Mouse (Mus musculus): ENCODE results near the gene Gtsf1l. TPM values are rescaled to one million over a fixed set of nuclear protein-coding genes. Genes with fewer than 3 reads are reported as not detected.
"Not testable (repeated sequence)": the region's sequence is repeated elsewhere in the genome, so short reads cannot be mapped to it uniquely, and the experiment has no call there.

Gtsf1l gene
- polyA plus RNA-seq, 1 experiment: 34.9 TPM

DNA sequence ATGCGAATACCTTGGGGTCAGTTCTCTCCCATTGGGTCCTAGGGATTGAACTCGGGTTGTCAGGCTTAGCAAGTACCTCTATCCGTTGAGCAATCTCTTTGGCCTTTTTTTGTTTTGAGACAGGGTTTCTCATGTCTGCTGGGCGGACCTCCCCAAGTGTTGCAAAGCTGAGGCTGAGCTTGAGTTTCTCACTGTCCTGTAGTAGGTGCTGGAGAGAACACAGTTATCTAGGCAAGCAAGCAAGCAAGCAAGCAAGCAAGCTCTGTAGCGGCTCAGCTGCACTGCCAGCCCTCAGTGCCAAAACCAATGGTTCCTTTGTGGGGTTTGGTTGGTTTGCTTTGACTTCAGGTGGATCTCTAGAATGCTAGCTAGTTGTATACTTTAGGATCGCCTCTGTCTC is 27.0 kb downstream of the Gtsf1l start:
- Histone ChIP-seq H3K9me3 (replicated peaks; ENCODE audit: control insufficient read depth, insufficient read depth, low read length, poor library complexity, severe bottlenecking) (no peaks in the 10 kb centered on the region), H3K4me1 (ENCODE audit: control insufficient read depth, insufficient read depth, low read length) (peaks cover 7% of the 10 kb centered on the region), H3K9ac (ENCODE audit: low read depth, poor library complexity, severe bottlenecking) (peak overlapping the region; percentile 96), H3K27ac (ENCODE audit: insufficient read depth, low read length) (peak overlapping the region; percentile 78), H3K36me3 (ENCODE audit: control insufficient read depth, insufficient read depth, low read length, poor library complexity, severe bottlenecking) (peaks cover 68% of the 10 kb centered on the region), H3K4me3 (ENCODE audit: low read depth, low read length) (peak overlapping the region; percentile 43), H3K27me3 (ENCODE audit: control insufficient read depth, insufficient read depth, low read length, poor library complexity, severe bottlenecking) (no peaks in the 10 kb centered on the region)
- no peak for TF ChIP-seq EP300 (IDR thresholded peaks at IDR 0.05; ENCODE audit: insufficient read depth, low read depth, low read length)
- TF ChIP-seq CTCF (IDR thresholded peaks at IDR 0.05; ENCODE audit: low read depth, low read length): no peak
- no peak for TF ChIP-seq POLR2A (IDR thresholded peaks at IDR 0.05; ENCODE audit: insufficient read depth, low read length)

DNA sequence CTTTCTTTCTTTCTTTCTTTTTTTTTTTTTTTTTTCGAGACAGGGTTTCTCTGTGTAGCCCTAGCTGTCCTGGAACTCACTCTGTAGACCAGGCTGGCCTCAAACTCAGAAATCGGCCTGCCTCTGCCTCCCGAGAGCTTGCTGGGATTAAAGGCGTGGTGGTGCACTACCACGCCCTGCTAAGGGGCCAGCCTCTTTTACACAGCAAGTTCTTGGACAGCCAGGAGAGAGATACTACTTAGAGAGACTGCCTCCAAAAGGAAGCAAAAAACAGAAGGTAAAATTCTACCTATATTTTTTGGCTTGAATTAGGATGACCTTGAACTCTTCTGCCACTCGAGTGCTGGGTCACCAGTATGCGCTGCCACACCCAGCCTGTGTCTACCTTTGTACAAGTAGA is 28.7 kb downstream of the Gtsf1l start:
- Histone ChIP-seq H3K4me3 (ENCODE audit: low read depth, low read length) (peak overlapping the region; percentile 87), H3K9ac (ENCODE audit: low read depth, poor library complexity, severe bottlenecking) (peak overlapping the region; percentile 96), H3K36me3 (ENCODE audit: control insufficient read depth, insufficient read depth, low read length, poor library complexity, severe bottlenecking) (peaks cover 51% of the 10 kb centered on the region), H3K27ac (ENCODE audit: insufficient read depth, low read length) (peak overlapping the region; percentile 90)
- not testable (repeated sequence) for H3K9me3 ChIP-seq (replicated peaks; ENCODE audit: control insufficient read depth, insufficient read depth, low read length, poor library complexity, severe bottlenecking); H3K27me3 ChIP-seq (ENCODE audit: control insufficient read depth, insufficient read depth, low read length, poor library complexity, severe bottlenecking); H3K4me1 ChIP-seq (ENCODE audit: control insufficient read depth, insufficient read depth, low read length)

DNA sequence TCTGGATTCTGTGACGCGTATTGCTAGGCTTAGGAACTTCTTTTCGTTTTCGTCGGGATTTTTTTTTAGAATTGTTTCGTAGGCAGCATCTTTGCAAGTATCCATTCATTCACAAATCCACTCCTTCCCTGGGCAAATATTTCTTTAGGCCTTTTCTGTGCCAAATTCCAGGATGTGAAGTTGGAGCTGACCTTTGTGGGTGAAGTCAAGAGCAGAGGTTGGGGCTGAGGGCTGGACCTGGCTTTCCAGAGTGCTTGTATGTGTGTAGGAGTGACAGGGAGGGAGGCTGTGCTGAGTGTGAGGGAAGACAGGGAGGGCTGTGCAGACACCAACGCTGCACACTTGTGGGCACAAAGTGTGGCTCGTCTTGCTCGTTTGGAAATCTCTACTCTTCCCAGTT is 31.1 kb downstream of the Gtsf1l start:
- H3K36me3 ChIP-seq (ENCODE audit: control insufficient read depth, insufficient read depth, low read length, poor library complexity, severe bottlenecking): peaks cover 33% of the 10 kb centered on the region
- no peaks in the 10 kb centered on the region for H3K9me3 ChIP-seq (replicated peaks; ENCODE audit: control insufficient read depth, insufficient read depth, low read length, poor library complexity, severe bottlenecking)
- no peaks in the 10 kb centered on the region for H3K4me1 ChIP-seq (ENCODE audit: control insufficient read depth, insufficient read depth, low read length)
- H3K27ac ChIP-seq (ENCODE audit: insufficient read depth, low read length): peak overlapping the region; percentile 63
- H3K4me3 ChIP-seq (ENCODE audit: low read depth, low read length): peak overlapping the region; percentile 100
- no peaks in the 10 kb centered on the region for H3K27me3 ChIP-seq (ENCODE audit: control insufficient read depth, insufficient read depth, low read length, poor library complexity, severe bottlenecking)
- TF ChIP-seq POLR2A (IDR thresholded peaks at IDR 0.05; ENCODE audit: insufficient read depth, low read length): no peak
- TF ChIP-seq EP300 (IDR thresholded peaks at IDR 0.05; ENCODE audit: insufficient read depth, low read depth, low read length): no peak
- no peak for TF ChIP-seq CTCF (IDR thresholded peaks at IDR 0.05; ENCODE audit: low read depth, low read length)
- peak overlapping the region; percentile 96 for H3K9ac ChIP-seq (ENCODE audit: low read depth, poor library complexity, severe bottlenecking)

DNA sequence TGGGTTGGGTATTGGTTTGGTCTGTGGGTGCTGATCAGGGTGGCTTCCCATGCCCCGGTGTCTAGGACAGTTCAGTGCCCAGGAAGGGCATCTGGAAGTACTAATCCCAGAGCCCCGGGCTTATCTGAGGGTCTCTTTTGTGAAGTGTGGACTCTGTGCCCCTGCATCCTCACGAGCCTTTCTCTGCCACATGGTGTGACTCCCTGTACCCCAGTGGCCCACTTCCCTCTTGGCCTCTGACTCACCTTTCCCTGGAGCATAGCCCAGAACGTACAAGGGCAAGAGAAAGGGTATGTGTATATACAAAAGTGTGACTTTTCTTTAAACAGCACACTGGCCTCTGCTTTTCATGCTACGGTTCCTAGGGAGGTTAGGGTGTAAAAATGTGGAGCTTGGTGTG is 31.9 kb downstream of the Gtsf1l start:
- peak overlapping the region; percentile 63 for H3K27ac ChIP-seq (ENCODE audit: insufficient read depth, low read length)
- H3K27me3 ChIP-seq (ENCODE audit: control insufficient read depth, insufficient read depth, low read length, poor library complexity, severe bottlenecking): no peaks in the 10 kb centered on the region
- no peaks in the 10 kb centered on the region for H3K9me3 ChIP-seq (replicated peaks; ENCODE audit: control insufficient read depth, insufficient read depth, low read length, poor library complexity, severe bottlenecking)
- H3K9ac ChIP-seq (ENCODE audit: low read depth, poor library complexity, severe bottlenecking): peak overlapping the region; percentile 96
- no peaks in the 10 kb centered on the region for H3K4me1 ChIP-seq (ENCODE audit: control insufficient read depth, insufficient read depth, low read length)
- H3K36me3 ChIP-seq (ENCODE audit: control insufficient read depth, insufficient read depth, low read length, poor library complexity, severe bottlenecking): peaks cover 25% of the 10 kb centered on the region
- H3K4me3 ChIP-seq (ENCODE audit: low read depth, low read length): peak overlapping the region; percentile 100
- TF ChIP-seq CTCF (IDR thresholded peaks at IDR 0.05; ENCODE audit: low read depth, low read length) (no peak), EP300 (IDR thresholded peaks at IDR 0.05; ENCODE audit: insufficient read depth, low read depth, low read length) (no peak), POLR2A (IDR thresholded peaks at IDR 0.05; ENCODE audit: insufficient read depth, low read length) (no peak)

DNA sequence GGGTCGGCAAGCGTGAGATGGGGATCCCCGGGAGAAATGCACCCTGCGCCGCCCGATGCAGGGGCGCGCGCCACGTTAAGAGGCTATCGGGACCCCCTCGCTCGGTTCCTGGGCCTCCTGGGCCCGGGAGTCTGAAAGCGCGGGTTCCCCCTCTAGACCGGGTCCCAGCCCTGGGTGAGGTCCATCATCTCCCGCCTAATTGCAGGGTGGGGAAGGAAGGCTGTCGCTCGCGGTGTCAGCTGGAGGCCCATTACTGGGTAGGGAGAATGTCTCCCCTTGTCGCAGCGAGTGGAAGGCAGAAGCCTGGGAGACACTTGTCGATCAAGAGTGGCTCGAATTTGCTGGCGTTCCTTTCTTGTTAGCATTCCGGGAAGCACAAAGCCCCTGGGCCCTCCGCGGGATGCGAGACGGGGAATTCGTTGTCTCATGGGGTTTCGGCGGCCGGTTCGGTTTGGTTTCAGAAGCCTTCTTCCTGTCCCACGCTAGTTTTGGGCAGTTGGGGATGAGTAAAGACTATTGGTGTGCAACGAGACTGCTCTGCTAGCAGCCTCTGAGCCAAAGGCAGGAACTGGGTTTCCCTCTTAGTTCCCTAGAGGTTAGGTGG is 32.7 kb downstream of the Gtsf1l start:
- no peaks in the 10 kb centered on the region for H3K4me1 ChIP-seq (ENCODE audit: control insufficient read depth, insufficient read depth, low read length)
- no peaks in the 10 kb centered on the region for H3K27me3 ChIP-seq (ENCODE audit: control insufficient read depth, insufficient read depth, low read length, poor library complexity, severe bottlenecking)
- H3K4me3 ChIP-seq (ENCODE audit: low read depth, low read length): peak overlapping the region; percentile 100
- TF ChIP-seq CTCF (IDR thresholded peaks at IDR 0.05; ENCODE audit: low read depth, low read length): no peak
- no peak for TF ChIP-seq EP300 (IDR thresholded peaks at IDR 0.05; ENCODE audit: insufficient read depth, low read depth, low read length)
- no peak for TF ChIP-seq POLR2A (IDR thresholded peaks at IDR 0.05; ENCODE audit: insufficient read depth, low read length)
- H3K9ac ChIP-seq (ENCODE audit: low read depth, poor library complexity, severe bottlenecking): peak overlapping the region; percentile 96
- peak overlapping the region; percentile 63 for H3K27ac ChIP-seq (ENCODE audit: insufficient read depth, low read length)
- H3K9me3 ChIP-seq (replicated peaks; ENCODE audit: control insufficient read depth, insufficient read depth, low read length, poor library complexity, severe bottlenecking): no peaks in the 10 kb centered on the region
- H3K36me3 ChIP-seq (ENCODE audit: control insufficient read depth, insufficient read depth, low read length, poor library complexity, severe bottlenecking): peaks cover 19% of the 10 kb centered on the region

DNA sequence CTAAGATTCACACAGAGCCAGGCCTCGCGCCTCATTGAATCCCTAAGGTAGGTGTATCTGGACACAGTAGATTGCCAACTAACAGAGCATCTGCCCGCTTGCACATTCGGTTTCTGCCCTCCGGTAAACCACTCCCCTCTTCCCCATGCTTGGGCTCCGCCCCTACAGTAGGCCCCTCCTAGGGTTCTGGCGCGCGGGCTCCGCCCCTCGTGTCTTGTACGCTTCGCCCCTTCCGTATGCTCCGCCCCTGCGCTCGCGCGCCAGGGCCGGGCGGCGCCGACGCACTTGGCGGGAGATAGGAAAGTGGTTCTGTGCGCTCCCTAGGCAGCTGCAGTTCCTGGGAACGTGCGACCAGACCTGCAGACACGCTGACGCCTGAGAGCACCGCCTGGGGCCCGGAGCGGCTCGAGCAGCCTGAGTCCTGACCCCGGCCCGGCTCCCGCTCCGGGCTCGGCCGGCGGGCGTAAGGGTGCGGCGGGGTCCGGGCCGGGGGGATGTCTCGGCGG is 33.3 kb downstream of the Gtsf1l start, which contains the start of gene Mybl2:
Mybl2 (plus strand) TSS at position 353 of the 506 bp plus-strand sequence.
- Histone ChIP-seq H3K4me3 (ENCODE audit: low read depth, low read length) (peak within 1 kb of the TSS; percentile 100), H3K9ac (ENCODE audit: low read depth, poor library complexity, severe bottlenecking) (peak within 1 kb of the TSS; percentile 96), H3K4me1 (ENCODE audit: control insufficient read depth, insufficient read depth, low read length) (no peaks in the 10 kb centered on the region), H3K9me3 (replicated peaks; ENCODE audit: control insufficient read depth, insufficient read depth, low read length, poor library complexity, severe bottlenecking) (no peaks in the 10 kb centered on the region), H3K27ac (ENCODE audit: insufficient read depth, low read length) (peak within 1 kb of the TSS; percentile 100), H3K27me3 (ENCODE audit: control insufficient read depth, insufficient read depth, low read length, poor library complexity, severe bottlenecking) (no peaks in the 10 kb centered on the region), H3K36me3 (ENCODE audit: control insufficient read depth, insufficient read depth, low read length, poor library complexity, severe bottlenecking) (peaks cover 13% of the 10 kb centered on the region)
- TF ChIP-seq EP300 (IDR thresholded peaks at IDR 0.05; ENCODE audit: insufficient read depth, low read depth, low read length) (0 out of 2 replicates have a peak, but pooled peaks have one; percentile 35), CTCF (IDR thresholded peaks at IDR 0.05; ENCODE audit: low read depth, low read length) (no peak), POLR2A (IDR thresholded peaks at IDR 0.05; ENCODE audit: insufficient read depth, low read length) (peak; percentile 85)

Data from ES-Bruce4 (cell line).